Mouse (Mus musculus) hindbrain, embryonic 13.5 days (tissue): ENCODE measurements around the gene Irgm2. TPM values are rescaled to one million over a fixed set of nuclear protein-coding genes. Genes with fewer than 3 reads are reported as not detected.

Experiments
- polyA plus RNA-seq: library from polyadenylated mRNA; unstranded; fragments of >200 nt; fragmentation: Nextera tagmentation; extraction: Ambion mirVana; gene quantifications from 2 replicates; pipeline ENCODE4 v1.2.1, GENCODE M21; 2015

Gene Irgm2
- polyA plus RNA-seq, 1 experiment from 2014 or later: 0.99 TPM

Other genes with a start within 250 kb of the Irgm2 start
- gene Larp1, start 190.6 kb upstream of the Irgm2 start, polyA plus RNA-seq: 16.4 and 17.4 TPM in 2 replicates
- gene Gm12248, start 106.5 kb upstream of the Irgm2 start, polyA plus RNA-seq: 0.12 TPM in 1 of 2 replicates, not detected in the other
- 114 and 117 TPM in 2 replicates for gene Cnot8, start 95.5 kb upstream of the Irgm2 start, polyA plus RNA-seq
- 13.6 and 17.0 TPM in 2 replicates for gene Gemin5, start 31.1 kb upstream of the Irgm2 start, polyA plus RNA-seq
- gene Mrpl22, start 28.0 kb upstream of the Irgm2 start, polyA plus RNA-seq: 104 and 108 TPM in 2 replicates
- gene Igtp, start 62 bp upstream of the Irgm2 start, polyA plus RNA-seq: 1.6 and 1.7 TPM in 2 replicates
- gene 4930438A08Rik, start 75.2 kb downstream of the Irgm2 start, polyA plus RNA-seq: 0.08 TPM in 1 of 2 replicates, not detected in the other
- gene Zfp692, start 107.5 kb downstream of the Irgm2 start, polyA plus RNA-seq: 26.7 and 27.1 TPM in 2 replicates
- gene Zfp672, start 130.7 kb downstream of the Irgm2 start, polyA plus RNA-seq: 38.4 and 40.2 TPM in 2 replicates
- gene Sh3bp5l, start 131.1 kb downstream of the Irgm2 start, polyA plus RNA-seq: 48.5 and 49.9 TPM in 2 replicates
- not detected in 2 replicates for gene Lypd8, start 179.4 kb downstream of the Irgm2 start, polyA plus RNA-seq
- not detected in 2 replicates for gene 1810065E05Rik, start 221.5 kb downstream of the Irgm2 start, polyA plus RNA-seq
- not detected in 2 replicates for gene Gm12253, start 232.9 kb downstream of the Irgm2 start, polyA plus RNA-seq